Mouse (Mus musculus): Measurements from ENCODE around the gene Zfand2a.

DNA sequence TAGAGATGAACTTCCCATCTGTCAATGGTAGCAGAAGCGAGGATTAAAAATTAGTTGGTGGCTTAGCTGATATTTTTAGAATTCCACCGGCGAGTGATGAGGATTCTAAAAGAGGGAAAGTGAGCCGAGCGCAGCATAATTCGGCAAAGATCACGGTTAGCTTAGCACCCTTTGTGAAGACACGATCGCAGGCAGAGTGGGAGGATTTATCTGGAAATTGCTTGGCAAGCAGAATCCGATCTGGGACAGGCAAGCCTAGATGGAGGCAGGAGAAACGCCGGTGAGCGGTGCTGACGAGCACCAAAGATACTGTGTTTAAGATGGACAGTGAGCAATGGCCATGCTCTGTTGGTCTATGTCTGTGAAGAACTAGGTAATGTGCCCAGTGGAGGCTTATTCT is 17.9 kb upstream of the Zfand2a start:
- TF ChIP-seq CTCF (IDR thresholded peaks at IDR 0.05; ENCODE audit: borderline replicate concordance, extremely low read depth, insufficient read depth, insufficient read length) (no peak), POLR2A (IDR thresholded peaks at IDR 0.05; ENCODE audit: borderline replicate concordance, extremely low read depth, insufficient read depth, insufficient read length, poor library complexity, severe bottlenecking) (no peak)
